Mouse (Mus musculus) E14TG2a.4 (cell line): ENCODE measurements at regions not wholly inside any gene's neighbourhood (a gene's known extent, or its start where the extent isn't known, plus 50 kb on each side); places are given as distances from the start of the nearest gene placed in this dataset.

Source experiments
- CTCF ChIP-seq: conservative IDR thresholded peaks from 2 replicates; pipeline ENCODE4 v1.5.1; 2014; ENCODE audit warnings: low read length
- NANOG ChIP-seq: IDR thresholded peaks from 2 replicates; pipeline ENCODE4 v1.6.1; 2014; ENCODE audit warnings: borderline replicate concordance, low read length, mixed read lengths

DNA sequence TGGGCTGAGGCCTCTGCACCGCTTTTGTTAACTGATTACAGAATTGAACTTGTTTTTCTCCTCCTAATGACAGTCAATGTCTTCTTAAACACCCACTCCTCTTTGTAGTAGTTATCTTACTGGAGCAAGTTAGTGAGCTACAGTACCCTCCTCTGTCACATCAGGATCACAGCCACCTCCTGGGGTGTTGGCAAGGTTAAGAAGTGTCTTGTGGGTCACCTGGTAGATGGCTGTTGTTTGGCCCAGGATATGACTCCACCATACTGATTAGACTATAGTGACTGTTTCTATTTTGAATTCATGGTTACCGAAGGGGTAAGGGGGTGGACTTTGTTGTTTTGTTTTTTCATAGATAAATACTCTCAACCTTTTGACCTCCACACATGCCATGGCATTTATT, 202.4 kb downstream of the Msrb3 start:
- TF ChIP-seq CTCF (no peak), NANOG (no peak)
